Mouse (Mus musculus): ENCODE results near the gene Fam136a. TPM values are rescaled to one million over a fixed set of nuclear protein-coding genes. Genes with fewer than 3 reads are reported as not detected.

Gene Fam136a
- total and polyA plus RNA-seq, 3 experiments = 152 to 339 (median 160) TPM

GRCm38 (mm10) chr6:86322031-86322563 is 43.3 kb upstream of the Fam136a start:
- Histone ChIP-seq H3K79me2 (replicated peaks; ENCODE audit: control insufficient read depth, extremely low read depth, insufficient read depth, poor library complexity, severe bottlenecking) (no peaks in the 10 kb centered on the region), H3K27me3 (replicated peaks) (peaks cover 29% of the 10 kb centered on the region), H3K36me3 (replicated peaks in 1 of 2; ENCODE audit: control insufficient read depth in 1 of 2, insufficient read depth in 1 of 2, low read length in 1 of 2) (no peaks in the 10 kb centered on the region), H3K9ac (ENCODE audit: insufficient read depth, low read depth) (no peak overlapping the region), H3K27ac (ENCODE audit: insufficient read depth, low read depth) (no peak overlapping the region), H3K4me1 (ENCODE audit: control insufficient read depth in 1 of 2, insufficient read depth in 2 of 2) (peaks cover 0 to 6% of the 10 kb centered on the region in 2 experiments; a peak in 2 of 4 replicates), H3K9me3 (replicated peaks; ENCODE audit: low read length) (peaks cover 2% of the 10 kb centered on the region), H3K4me3 (replicated peaks in 1 of 3; ENCODE audit: low read depth in 2 of 3, low read length in 2 of 3, poor library complexity in 1 of 3) (no peak overlapping the region), H3K4me2 (ENCODE audit: insufficient read depth, low read depth, poor library complexity, severe bottlenecking) (no peak overlapping the region)
- in situ Hi-C loops (cut with MboI; ENCODE audit: low pct_ligation_motif_present, low pct_unique_long_range_greater_than_20kb, low sequenced_read_pairs) = no loop called here
- TF ChIP-seq TBP (conservative IDR thresholded peaks at IDR 0.05; ENCODE audit: low read depth, low read length) (no peak), USF2 (conservative IDR thresholded peaks at IDR 0.05; ENCODE audit: low read depth, low read length) (no peak), ZC3H11A (IDR thresholded peaks at IDR 0.05; ENCODE audit: low read depth, low read length) (no peak), ZMIZ1 (IDR thresholded peaks at IDR 0.05; ENCODE audit: low read depth, low read length) (no peak), USF1 (IDR thresholded peaks at IDR 0.05; ENCODE audit: low read depth, low read length) (no peak), MAX (IDR thresholded peaks at IDR 0.05; ENCODE audit: low read length) (no peak), CHD1 (IDR thresholded peaks at IDR 0.05; ENCODE audit: low read depth, low read length) (no peak), ETS1 (conservative IDR thresholded peaks at IDR 0.05; ENCODE audit: low read depth, low read length) (no peak), MYC (IDR thresholded peaks at IDR 0.05; ENCODE audit: low read depth, low read length) (no peak), GABPA (IDR thresholded peaks at IDR 0.05; ENCODE audit: insufficient replicate concordance, low read depth, low read length) (no peak)
- no peak for DNase-seq (ENCODE audit: extremely low read depth)
- dilution Hi-C loops (cut with MboI; ENCODE audit: extremely low pct_ligation_motif_present, extremely low pct_unique_long_range_greater_than_20kb, low sequenced_read_pairs) = no loop called here

GRCm38 (mm10) chr6:86322991-86323390 is 42.5 kb upstream of the Fam136a start:
- Histone ChIP-seq H3K4me1 (ENCODE audit: control insufficient read depth in 1 of 2, insufficient read depth in 2 of 2) (peaks cover 0 to 6% of the 10 kb centered on the region in 2 experiments; a peak in 2 of 4 replicates), H3K79me2 (replicated peaks; ENCODE audit: control insufficient read depth, extremely low read depth, insufficient read depth, poor library complexity, severe bottlenecking) (no peaks in the 10 kb centered on the region), H3K9me3 (replicated peaks; ENCODE audit: low read length) (peaks cover 2% of the 10 kb centered on the region), H3K36me3 (replicated peaks in 1 of 2; ENCODE audit: control insufficient read depth in 1 of 2, insufficient read depth in 1 of 2, low read length in 1 of 2) (no peaks in the 10 kb centered on the region), H3K9ac (ENCODE audit: insufficient read depth, low read depth) (no peak overlapping the region), H3K4me2 (ENCODE audit: insufficient read depth, low read depth, poor library complexity, severe bottlenecking) (no peak overlapping the region), H3K27ac (ENCODE audit: insufficient read depth, low read depth) (no peak overlapping the region), H3K27me3 (replicated peaks) (peaks cover 26% of the 10 kb centered on the region), H3K4me3 (replicated peaks in 1 of 3; ENCODE audit: low read depth in 2 of 3, low read length in 2 of 3, poor library complexity in 1 of 3) (no peak overlapping the region)
- TF ChIP-seq NELFE (IDR thresholded peaks at IDR 0.05; ENCODE audit: low read depth, low read length) (no peak), BHLHE40 (IDR thresholded peaks at IDR 0.05; ENCODE audit: low read depth, low read length) (peak; percentile 31; the same call in 1 of the 2 replicates), MAFK (IDR thresholded peaks at IDR 0.05; ENCODE audit: insufficient replicate concordance, low read length) (peak; percentile 87; the same call in 1 of the 2 replicates)
- in situ Hi-C loops (cut with MboI; ENCODE audit: low pct_ligation_motif_present, low pct_unique_long_range_greater_than_20kb, low sequenced_read_pairs) = no loop called here
- dilution Hi-C loops (cut with MboI; ENCODE audit: extremely low pct_ligation_motif_present, extremely low pct_unique_long_range_greater_than_20kb, low sequenced_read_pairs) = no loop called here
- peak; percentile 57 for DNase-seq (ENCODE audit: extremely low read depth)

GRCm38 (mm10) chr6:86324400-86324799 is 41.0 kb upstream of the Fam136a start:
- Histone ChIP-seq H3K9me3 (replicated peaks; ENCODE audit: low read length) (peaks cover 2% of the 10 kb centered on the region), H3K27ac (ENCODE audit: insufficient read depth, low read depth) (no peak overlapping the region), H3K4me2 (ENCODE audit: insufficient read depth, low read depth, poor library complexity, severe bottlenecking) (no peak overlapping the region), H3K79me2 (replicated peaks; ENCODE audit: control insufficient read depth, extremely low read depth, insufficient read depth, poor library complexity, severe bottlenecking) (no peaks in the 10 kb centered on the region), H3K27me3 (replicated peaks) (peaks cover 22% of the 10 kb centered on the region), H3K4me3 (replicated peaks in 1 of 3; ENCODE audit: low read depth in 2 of 3, low read length in 2 of 3, poor library complexity in 1 of 3) (no peak overlapping the region), H3K36me3 (replicated peaks in 1 of 2; ENCODE audit: control insufficient read depth in 1 of 2, insufficient read depth in 1 of 2, low read length in 1 of 2) (no peaks in the 10 kb centered on the region), H3K9ac (ENCODE audit: insufficient read depth, low read depth) (no peak overlapping the region), H3K4me1 (ENCODE audit: control insufficient read depth in 1 of 2, insufficient read depth in 2 of 2) (peaks cover 0 to 6% of the 10 kb centered on the region in 2 experiments; a peak in 2 of 4 replicates)
- in situ Hi-C loops (cut with MboI; ENCODE audit: low pct_ligation_motif_present, low pct_unique_long_range_greater_than_20kb, low sequenced_read_pairs) = no loop called here
- dilution Hi-C loops (cut with MboI; ENCODE audit: extremely low pct_ligation_motif_present, extremely low pct_unique_long_range_greater_than_20kb, low sequenced_read_pairs) = no loop called here
- no peak for DNase-seq (ENCODE audit: extremely low read depth)
- TF ChIP-seq SIN3A (IDR thresholded peaks at IDR 0.05; ENCODE audit: low read length) (no peak), POLR2AphosphoS2 (IDR thresholded peaks at IDR 0.05; ENCODE audit: low read depth, low read length) (no peak), IRF4 (IDR thresholded peaks at IDR 0.05; ENCODE audit: low read depth, low read length) (no peak), BHLHE40 (IDR thresholded peaks at IDR 0.05; ENCODE audit: low read depth, low read length) (no peak), KAT2A (IDR thresholded peaks at IDR 0.05; ENCODE audit: insufficient replicate concordance, low read length) (no peak), TCF12 (IDR thresholded peaks at IDR 0.05; ENCODE audit: low read depth, low read length) (no peak), CTCF (conservative IDR thresholded peaks at IDR 0.05 in 1 of 2, IDR thresholded peaks at IDR 0.05 in 1 of 2; ENCODE audit: low read depth in 2 of 2, low read length in 2 of 2) (no peak), MYC (IDR thresholded peaks at IDR 0.05; ENCODE audit: low read depth, low read length) (no peak), PAX5 (IDR thresholded peaks at IDR 0.05; ENCODE audit: low read length) (no peak), ZNF384 (IDR thresholded peaks at IDR 0.05; ENCODE audit: low read depth, low read length) (no peak), ELF1 (IDR thresholded peaks at IDR 0.05; ENCODE audit: low read depth, low read length) (no peak), ZC3H11A (IDR thresholded peaks at IDR 0.05; ENCODE audit: low read depth, low read length) (no peak), ZKSCAN1 (IDR thresholded peaks at IDR 0.05; ENCODE audit: borderline replicate concordance, low read depth, low read length) (no peak), MEF2A (IDR thresholded peaks at IDR 0.05; ENCODE audit: borderline replicate concordance, low read depth, low read length) (no peak), USF2 (conservative IDR thresholded peaks at IDR 0.05; ENCODE audit: low read depth, low read length) (no peak), ZMIZ1 (IDR thresholded peaks at IDR 0.05; ENCODE audit: low read depth, low read length) (no peak), NRF1 (IDR thresholded peaks at IDR 0.05; ENCODE audit: low read depth, low read length) (no peak), ETS1 (conservative IDR thresholded peaks at IDR 0.05; ENCODE audit: low read depth, low read length) (no peak)

Measured in CH12.LX (cell line).